Mouse (Mus musculus): ENCODE data around the gene Tekt3. TPM values are rescaled to one million over a fixed set of nuclear protein-coding genes. Genes with fewer than 3 reads are reported as not detected.

Gene Tekt3
- not detected in 2 replicates for polyA plus RNA-seq (2012; ENCODE audit: insufficient read depth, low replicate concordance)

- H3K27me3 ChIP-seq (replicated peaks): peaks cover 10% of the 10 kb centered on the region
- no peaks in the 10 kb centered on the region for H3K9me3 ChIP-seq
- H3K4me1 ChIP-seq: peaks cover 4% of the 10 kb centered on the region; the same call in 1 of the 2 replicates
- H3K36me3 ChIP-seq (replicated peaks; ENCODE audit: low read length): no peaks in the 10 kb centered on the region
- TF ChIP-seq FLI1 (IDR thresholded peaks at IDR 0.05; ENCODE audit: low read length) (no peak), GATA1 (IDR thresholded peaks at IDR 0.05; ENCODE audit: borderline replicate concordance, low read length) (no peak)
- H3K4me3 ChIP-seq (replicated peaks): no peak within 1 kb of the TSS
Observed at GRCm38 (mm10) chr11:63061446-63061845, at the start of gene Tekt3. TSS of gene Tekt3 (plus strand) at chr11:63061654.

- no peak for TF ChIP-seq GATA1 (IDR thresholded peaks at IDR 0.05; ENCODE audit: borderline replicate concordance, low read length)
- TF ChIP-seq FLI1 (IDR thresholded peaks at IDR 0.05; ENCODE audit: low read length): no peak
- Histone ChIP-seq H3K4me1 (no peaks in the 10 kb centered on the region), H3K27me3 (replicated peaks) (peaks cover 3% of the 10 kb centered on the region), H3K4me3 (replicated peaks) (no peak overlapping the region), H3K36me3 (replicated peaks; ENCODE audit: low read length) (no peaks in the 10 kb centered on the region), H3K9me3 (no peaks in the 10 kb centered on the region)
Observed at GRCm38 (mm10) chr11:63017327-63018082, 43.9 kb upstream of the Tekt3 start.

GRCm38 (mm10) chr11:63018083-63018622 lies 43.3 kb upstream of the Tekt3 start:
- H3K36me3 ChIP-seq (replicated peaks; ENCODE audit: low read length): no peaks in the 10 kb centered on the region
- H3K27me3 ChIP-seq (replicated peaks): peaks cover 3% of the 10 kb centered on the region
- no peak for TF ChIP-seq FLI1 (IDR thresholded peaks at IDR 0.05; ENCODE audit: low read length)
- no peaks in the 10 kb centered on the region for H3K4me1 ChIP-seq
- H3K9me3 ChIP-seq: no peaks in the 10 kb centered on the region
- no peak overlapping the region for H3K4me3 ChIP-seq (replicated peaks)

- TF ChIP-seq FLI1 (IDR thresholded peaks at IDR 0.05; ENCODE audit: low read length): no peak
- TF ChIP-seq GATA1 (IDR thresholded peaks at IDR 0.05; ENCODE audit: borderline replicate concordance, low read length): no peak
- H3K4me1 ChIP-seq: no peaks in the 10 kb centered on the region
- no peak overlapping the region for H3K4me3 ChIP-seq (replicated peaks)
- no peaks in the 10 kb centered on the region for H3K36me3 ChIP-seq (replicated peaks; ENCODE audit: low read length)
- H3K27me3 ChIP-seq (replicated peaks): peaks cover 7% of the 10 kb centered on the region
- no peaks in the 10 kb centered on the region for H3K9me3 ChIP-seq
Observed at GRCm38 (mm10) chr11:63020633-63021032, 40.8 kb upstream of the Tekt3 start.

- Histone ChIP-seq H3K9me3 (no peaks in the 10 kb centered on the region), H3K4me1 (no peaks in the 10 kb centered on the region), H3K27me3 (replicated peaks) (peaks cover 8% of the 10 kb centered on the region), H3K36me3 (replicated peaks; ENCODE audit: low read length) (no peaks in the 10 kb centered on the region), H3K4me3 (replicated peaks) (no peak overlapping the region)
- TF ChIP-seq FLI1 (IDR thresholded peaks at IDR 0.05; ENCODE audit: low read length) (no peak), GATA1 (IDR thresholded peaks at IDR 0.05; ENCODE audit: borderline replicate concordance, low read length) (no peak)
Observed at GRCm38 (mm10) chr11:63021141-63021806, 40.2 kb upstream of the Tekt3 start.

- H3K36me3 ChIP-seq (replicated peaks; ENCODE audit: low read length): no peaks in the 10 kb centered on the region
- H3K4me3 ChIP-seq (replicated peaks): no peak overlapping the region
- no peaks in the 10 kb centered on the region for H3K4me1 ChIP-seq
- H3K9me3 ChIP-seq: no peaks in the 10 kb centered on the region
- TF ChIP-seq GATA1 (IDR thresholded peaks at IDR 0.05; ENCODE audit: borderline replicate concordance, low read length): no peak
- no peak for TF ChIP-seq FLI1 (IDR thresholded peaks at IDR 0.05; ENCODE audit: low read length)
- H3K27me3 ChIP-seq (replicated peaks): peaks cover 16% of the 10 kb centered on the region
Observed at GRCm38 (mm10) chr11:63023461-63023860, 38.0 kb upstream of the Tekt3 start.

- Histone ChIP-seq H3K36me3 (replicated peaks; ENCODE audit: low read length) (no peaks in the 10 kb centered on the region), H3K9me3 (no peaks in the 10 kb centered on the region), H3K4me1 (no peaks in the 10 kb centered on the region), H3K4me3 (replicated peaks) (no peak overlapping the region), H3K27me3 (replicated peaks) (peaks cover 16% of the 10 kb centered on the region)
- TF ChIP-seq GATA1 (IDR thresholded peaks at IDR 0.05; ENCODE audit: borderline replicate concordance, low read length) (no peak), FLI1 (IDR thresholded peaks at IDR 0.05; ENCODE audit: low read length) (no peak)
Observed at GRCm38 (mm10) chr11:63024136-63024535, 37.3 kb upstream of the Tekt3 start.

GRCm38 (mm10) chr11:63025476-63025875 lies 36.0 kb upstream of the Tekt3 start:
- TF ChIP-seq FLI1 (IDR thresholded peaks at IDR 0.05; ENCODE audit: low read length) (no peak), GATA1 (IDR thresholded peaks at IDR 0.05; ENCODE audit: borderline replicate concordance, low read length) (no peak)
- Histone ChIP-seq H3K4me3 (replicated peaks) (no peak overlapping the region), H3K4me1 (no peaks in the 10 kb centered on the region), H3K9me3 (no peaks in the 10 kb centered on the region), H3K36me3 (replicated peaks; ENCODE audit: low read length) (no peaks in the 10 kb centered on the region), H3K27me3 (replicated peaks) (peaks cover 14% of the 10 kb centered on the region)

GRCm38 (mm10) chr11:63026651-63027141 lies 34.8 kb upstream of the Tekt3 start:
- no peaks in the 10 kb centered on the region for H3K4me1 ChIP-seq
- no peak for TF ChIP-seq FLI1 (IDR thresholded peaks at IDR 0.05; ENCODE audit: low read length)
- TF ChIP-seq GATA1 (IDR thresholded peaks at IDR 0.05; ENCODE audit: borderline replicate concordance, low read length): no peak
- H3K36me3 ChIP-seq (replicated peaks; ENCODE audit: low read length): no peaks in the 10 kb centered on the region
- no peaks in the 10 kb centered on the region for H3K9me3 ChIP-seq
- peaks cover 13% of the 10 kb centered on the region for H3K27me3 ChIP-seq (replicated peaks)
- peak overlapping the region; percentile 26 for H3K4me3 ChIP-seq (replicated peaks)

- H3K4me1 ChIP-seq: no peaks in the 10 kb centered on the region
- peaks cover 13% of the 10 kb centered on the region for H3K27me3 ChIP-seq (replicated peaks)
- no peak overlapping the region for H3K4me3 ChIP-seq (replicated peaks)
- TF ChIP-seq GATA1 (IDR thresholded peaks at IDR 0.05; ENCODE audit: borderline replicate concordance, low read length) (no peak), FLI1 (IDR thresholded peaks at IDR 0.05; ENCODE audit: low read length) (no peak)
- no peaks in the 10 kb centered on the region for H3K36me3 ChIP-seq (replicated peaks; ENCODE audit: low read length)
- no peaks in the 10 kb centered on the region for H3K9me3 ChIP-seq
Observed at GRCm38 (mm10) chr11:63028131-63028530, 33.3 kb upstream of the Tekt3 start.

All from megakaryocyte, embryonic 14.5 days (primary cell).